Mouse (Mus musculus): ENCODE measurements around the gene Ankrd63. TPM values are rescaled to one million over a fixed set of nuclear protein-coding genes. Genes with fewer than 3 reads are reported as not detected.

The Ankrd63 gene
- polyA plus RNA-seq (2012; ENCODE audit: insufficient read depth, insufficient read length, low replicate concordance, missing spikeins), result not detected in 2 replicates

- Histone ChIP-seq H3K4me1 (ENCODE audit: control insufficient read depth, insufficient read depth, low read length) (peaks cover 63% of the 10 kb centered on the region), H3K4me3 (ENCODE audit: insufficient read depth, low read depth, low read length) (peak within 1 kb of the TSS; percentile 59), H3K27ac (ENCODE audit: insufficient read depth, low read depth, low read length) (peak within 1 kb of the TSS; percentile 74)
- 5% methylated on average over 50 of the region's 50 CpGs for WGBS
- TF ChIP-seq CTCF (IDR thresholded peaks at IDR 0.05; ENCODE audit: insufficient read depth, low read depth, low read length), result no peak
- TF ChIP-seq POLR2A (IDR thresholded peaks at IDR 0.05; ENCODE audit: insufficient read depth, low read depth, low read length), result no peak
These were observed at the start of gene Ankrd63 for GRCm38 (mm10) chr2:118703913-118704730. TSS of gene Ankrd63 (minus strand) at chr2:118703963.

GRCm38 (mm10) chr2:118752792-118753108, 49.0 kb upstream of the Ankrd63 start:
- Histone ChIP-seq H3K27ac (ENCODE audit: insufficient read depth, low read depth, low read length) (no peak overlapping the region), H3K4me1 (ENCODE audit: control insufficient read depth, insufficient read depth, low read length) (peaks cover 38% of the 10 kb centered on the region), H3K4me3 (ENCODE audit: insufficient read depth, low read depth, low read length) (no peak overlapping the region)
- WGBS, result 85% methylated on average over 4 of the region's 4 CpGs
- TF ChIP-seq CTCF (IDR thresholded peaks at IDR 0.05; ENCODE audit: insufficient read depth, low read depth, low read length) (no peak), POLR2A (IDR thresholded peaks at IDR 0.05; ENCODE audit: insufficient read depth, low read depth, low read length) (no peak)

- Histone ChIP-seq H3K27ac (ENCODE audit: insufficient read depth, low read depth, low read length) (no peak overlapping the region), H3K4me1 (ENCODE audit: control insufficient read depth, insufficient read depth, low read length) (peaks cover 39% of the 10 kb centered on the region), H3K4me3 (ENCODE audit: insufficient read depth, low read depth, low read length) (no peak overlapping the region)
- TF ChIP-seq CTCF (IDR thresholded peaks at IDR 0.05; ENCODE audit: insufficient read depth, low read depth, low read length) (no peak), POLR2A (IDR thresholded peaks at IDR 0.05; ENCODE audit: insufficient read depth, low read depth, low read length) (no peak)
- 75% methylated on average over 16 of the region's 16 CpGs for WGBS
These were observed 48.4 kb upstream of the Ankrd63 start for GRCm38 (mm10) chr2:118751896-118752791.

- TF ChIP-seq CTCF (IDR thresholded peaks at IDR 0.05; ENCODE audit: insufficient read depth, low read depth, low read length), result no peak
- H3K4me1 ChIP-seq (ENCODE audit: control insufficient read depth, insufficient read depth, low read length), result peaks cover 31% of the 10 kb centered on the region
- no peak overlapping the region; the same call in 1 of the 2 replicates for H3K4me3 ChIP-seq (ENCODE audit: insufficient read depth, low read depth, low read length)
- 36% methylated on average over 8 of the region's 8 CpGs for whole genome bisulfite sequencing
- peak overlapping the region; percentile 92 for H3K27ac ChIP-seq (ENCODE audit: insufficient read depth, low read depth, low read length)
These were observed 46.7 kb upstream of the Ankrd63 start for GRCm38 (mm10) chr2:118750476-118750875.

- WGBS, result 24% methylated on average over 10 of the region's 10 CpGs
- H3K4me1 ChIP-seq (ENCODE audit: control insufficient read depth, insufficient read depth, low read length), result peaks cover 35% of the 10 kb centered on the region
- H3K27ac ChIP-seq (ENCODE audit: insufficient read depth, low read depth, low read length), result peak overlapping the region; percentile 92
- H3K4me3 ChIP-seq (ENCODE audit: insufficient read depth, low read depth, low read length), result peak overlapping the region; percentile 19
- no peak for TF ChIP-seq CTCF (IDR thresholded peaks at IDR 0.05; ENCODE audit: insufficient read depth, low read depth, low read length)
- no peak for TF ChIP-seq POLR2A (IDR thresholded peaks at IDR 0.05; ENCODE audit: insufficient read depth, low read depth, low read length)
These were observed 45.6 kb upstream of the Ankrd63 start for GRCm38 (mm10) chr2:118749341-118749884.

- TF ChIP-seq CTCF (IDR thresholded peaks at IDR 0.05; ENCODE audit: insufficient read depth, low read depth, low read length), result no peak
- TF ChIP-seq POLR2A (IDR thresholded peaks at IDR 0.05; ENCODE audit: insufficient read depth, low read depth, low read length), result no peak
- peak overlapping the region; percentile 96 for H3K4me3 ChIP-seq (ENCODE audit: insufficient read depth, low read depth, low read length)
- 14% methylated on average over 10 of the region's 10 CpGs for WGBS
- peaks cover 33% of the 10 kb centered on the region for H3K4me1 ChIP-seq (ENCODE audit: control insufficient read depth, insufficient read depth, low read length)
- peak overlapping the region; percentile 24 for H3K27ac ChIP-seq (ENCODE audit: insufficient read depth, low read depth, low read length)
These were observed 43.7 kb upstream of the Ankrd63 start for GRCm38 (mm10) chr2:118747301-118747960.

- 2% methylated on average over 109 of the region's 113 CpGs for WGBS
- TF ChIP-seq CTCF (IDR thresholded peaks at IDR 0.05; ENCODE audit: insufficient read depth, low read depth, low read length) (no peak), POLR2A (IDR thresholded peaks at IDR 0.05; ENCODE audit: insufficient read depth, low read depth, low read length) (no peak)
- peak overlapping the region; percentile 24 for H3K27ac ChIP-seq (ENCODE audit: insufficient read depth, low read depth, low read length)
- peak overlapping the region; percentile 96 for H3K4me3 ChIP-seq (ENCODE audit: insufficient read depth, low read depth, low read length)
- peaks cover 23% of the 10 kb centered on the region for H3K4me1 ChIP-seq (ENCODE audit: control insufficient read depth, insufficient read depth, low read length)
These were observed 42.4 kb upstream of the Ankrd63 start for GRCm38 (mm10) chr2:118745915-118746901.
